Mouse (Mus musculus): Measurements from ENCODE around the gene Efcc1. TPM values are rescaled to one million over a fixed set of nuclear protein-coding genes. Genes with fewer than 3 reads are reported as not detected.
"Not testable (repeated sequence)": the region's sequence is repeated elsewhere in the genome, so short reads cannot be mapped to it uniquely, and the experiment has no call there.

Efcc1 gene
- polyA plus RNA-seq, 1 experiment from 2014 or later: 0.96 TPM

- H3K27ac ChIP-seq: no peak overlapping the region
Measured at GRCm38 (mm10) chr6:87763376-87764280, 33.0 kb downstream of the Efcc1 start.

GRCm38 (mm10) chr6:87764296-87764695 lies 33.6 kb downstream of the Efcc1 start:
- 92% methylated on average over 2 of the region's 2 CpGs for WGBS
- not testable (repeated sequence) for H3K36me3 ChIP-seq (ENCODE audit: poor library complexity, severe bottlenecking); H3K9me3 ChIP-seq (replicated peaks); H3K4me2 ChIP-seq; H3K4me1 ChIP-seq; H3K27me3 ChIP-seq; H3K4me3 ChIP-seq; H3K27ac ChIP-seq; ATAC-seq; H3K9ac ChIP-seq

More at GRCm38 (mm10) chr6:87763376-87764280, 33.0 kb downstream of the Efcc1 start:
- no peaks in the 10 kb centered on the region for H3K9me3 ChIP-seq (replicated peaks)
- 69% methylated on average over 4 of the region's 4 CpGs for WGBS
- H3K27me3 ChIP-seq: no peaks in the 10 kb centered on the region
- no peaks in the 10 kb centered on the region for H3K36me3 ChIP-seq (ENCODE audit: poor library complexity, severe bottlenecking)
- no peaks in the 10 kb centered on the region for H3K4me1 ChIP-seq
- no peak for ATAC-seq
- no peak overlapping the region for H3K9ac ChIP-seq
- H3K4me3 ChIP-seq: no peak overlapping the region
- H3K4me2 ChIP-seq: no peak overlapping the region

- Histone ChIP-seq H3K9me3 (replicated peaks) (no peaks in the 10 kb centered on the region), H3K9ac (no peak overlapping the region), H3K36me3 (ENCODE audit: poor library complexity, severe bottlenecking) (no peaks in the 10 kb centered on the region), H3K27me3 (no peaks in the 10 kb centered on the region), H3K4me3 (no peak overlapping the region), H3K27ac (no peak overlapping the region), H3K4me1 (no peaks in the 10 kb centered on the region), H3K4me2 (no peak overlapping the region)
- no peak for ATAC-seq
- WGBS: 56% methylated on average over 8 of the region's 8 CpGs
Measured at GRCm38 (mm10) chr6:87770626-87771025, 40.0 kb downstream of the Efcc1 start.

GRCm38 (mm10) chr6:87774466-87774865 lies 43.8 kb downstream of the Efcc1 start:
- Histone ChIP-seq H3K27ac (no peak overlapping the region), H3K9me3 (replicated peaks) (no peaks in the 10 kb centered on the region), H3K27me3 (no peaks in the 10 kb centered on the region), H3K4me2 (no peak overlapping the region), H3K9ac (no peak overlapping the region), H3K4me1 (no peaks in the 10 kb centered on the region), H3K36me3 (ENCODE audit: poor library complexity, severe bottlenecking) (no peaks in the 10 kb centered on the region), H3K4me3 (no peak overlapping the region)
- WGBS: 45% methylated on average over 1 of the region's 1 CpGs
- no peak for ATAC-seq

- Histone ChIP-seq H3K4me2 (no peak overlapping the region), H3K4me3 (no peak overlapping the region), H3K36me3 (ENCODE audit: poor library complexity, severe bottlenecking) (no peaks in the 10 kb centered on the region), H3K4me1 (no peaks in the 10 kb centered on the region), H3K9me3 (replicated peaks) (no peaks in the 10 kb centered on the region), H3K9ac (no peak overlapping the region), H3K27ac (no peak overlapping the region), H3K27me3 (no peaks in the 10 kb centered on the region)
- WGBS: 85% methylated on average over 9 of the region's 9 CpGs
- ATAC-seq: no peak
Measured at GRCm38 (mm10) chr6:87774909-87775308, 44.2 kb downstream of the Efcc1 start.

GRCm38 (mm10) chr6:87775588-87776245 lies 45.0 kb downstream of the Efcc1 start:
- Histone ChIP-seq H3K9me3 (replicated peaks) (no peaks in the 10 kb centered on the region), H3K4me2 (no peak overlapping the region), H3K9ac (no peak overlapping the region), H3K4me3 (no peak overlapping the region), H3K36me3 (ENCODE audit: poor library complexity, severe bottlenecking) (no peaks in the 10 kb centered on the region), H3K27ac (no peak overlapping the region), H3K4me1 (no peaks in the 10 kb centered on the region), H3K27me3 (no peaks in the 10 kb centered on the region)
- WGBS: 80% methylated on average over 3 of the region's 3 CpGs
- ATAC-seq: no peak

GRCm38 (mm10) chr6:87776663-87777062 lies 46.0 kb downstream of the Efcc1 start:
- no peak for ATAC-seq
- no peaks in the 10 kb centered on the region for H3K9me3 ChIP-seq (replicated peaks)
- H3K27me3 ChIP-seq: no peaks in the 10 kb centered on the region
- WGBS: 92% methylated on average over 1 of the region's 1 CpGs
- no peak overlapping the region for H3K4me2 ChIP-seq
- no peaks in the 10 kb centered on the region for H3K4me1 ChIP-seq
- no peak overlapping the region for H3K4me3 ChIP-seq
- H3K9ac ChIP-seq: no peak overlapping the region
- no peak overlapping the region for H3K27ac ChIP-seq
- H3K36me3 ChIP-seq (ENCODE audit: poor library complexity, severe bottlenecking): no peaks in the 10 kb centered on the region

GRCm38 (mm10) chr6:87777842-87778241 lies 47.2 kb downstream of the Efcc1 start, which contains the start of gene Gp9:
TSS of gene Gp9 (plus strand) at chr6:87778072.
- Histone ChIP-seq H3K4me2 (no peak within 1 kb of the TSS), H3K4me3 (no peak within 1 kb of the TSS)
- 85% methylated on average over 2 of the region's 2 CpGs for WGBS

GRCm38 (mm10) chr6:87778294-87779173 lies 47.9 kb downstream of the Efcc1 start:
- H3K27ac ChIP-seq: no peak overlapping the region
- no peaks in the 10 kb centered on the region for H3K27me3 ChIP-seq
- ATAC-seq: no peak
- H3K4me3 ChIP-seq: no peak overlapping the region
- no peaks in the 10 kb centered on the region for H3K36me3 ChIP-seq (ENCODE audit: poor library complexity, severe bottlenecking)
- no peak overlapping the region for H3K9ac ChIP-seq
- no peak overlapping the region for H3K4me2 ChIP-seq
- WGBS: 76% methylated on average over 11 of the region's 11 CpGs
- H3K4me1 ChIP-seq: no peaks in the 10 kb centered on the region
- no peaks in the 10 kb centered on the region for H3K9me3 ChIP-seq (replicated peaks)

More at GRCm38 (mm10) chr6:87777842-87778241, 47.2 kb downstream of the Efcc1 start, which contains the start of gene Gp9:
- no peaks in the 10 kb centered on the region for H3K36me3 ChIP-seq (ENCODE audit: poor library complexity, severe bottlenecking)
- no peak within 1 kb of the TSS for H3K9ac ChIP-seq
- no peaks in the 10 kb centered on the region for H3K9me3 ChIP-seq (replicated peaks)
- H3K27me3 ChIP-seq: no peaks in the 10 kb centered on the region
- no peaks in the 10 kb centered on the region for H3K4me1 ChIP-seq
- no peak for ATAC-seq
- H3K27ac ChIP-seq: no peak within 1 kb of the TSS

GRCm38 (mm10) chr6:87779174-87780165 lies 48.8 kb downstream of the Efcc1 start:
- Histone ChIP-seq H3K27me3 (no peaks in the 10 kb centered on the region), H3K4me2 (no peak overlapping the region), H3K4me1 (no peaks in the 10 kb centered on the region), H3K9ac (no peak overlapping the region), H3K9me3 (replicated peaks) (no peaks in the 10 kb centered on the region), H3K4me3 (no peak overlapping the region), H3K27ac (no peak overlapping the region), H3K36me3 (ENCODE audit: poor library complexity, severe bottlenecking) (no peaks in the 10 kb centered on the region)
- WGBS: 83% methylated on average over 11 of the region's 11 CpGs
- ATAC-seq: no peak
